Mouse (Mus musculus): Measurements from ENCODE around the gene Esyt3. TPM values are rescaled to one million over a fixed set of nuclear protein-coding genes. Genes with fewer than 3 reads are reported as not detected.

Esyt3 gene
- polyA plus RNA-seq, 2 experiments: 0.69 to 1.1 TPM

- no peak for TF ChIP-seq POLR2A (IDR thresholded peaks at IDR 0.05; ENCODE audit: borderline replicate concordance, extremely low read depth, insufficient read depth, insufficient read length)
- Histone ChIP-seq H3K4me3 (replicated peaks; ENCODE audit: low read length) (no peak overlapping the region), H3K27me3 (ENCODE audit: control insufficient read depth, insufficient read depth, low read length) (no peaks in the 10 kb centered on the region), H3K36me3 (ENCODE audit: control insufficient read depth, insufficient read depth, low read length) (no peaks in the 10 kb centered on the region), H3K4me2 (replicated peaks; ENCODE audit: low read depth, low read length, severe bottlenecking) (no peak overlapping the region), H3K27ac (replicated peaks; ENCODE audit: low read depth, low read length) (no peak overlapping the region), H3K4me1 (ENCODE audit: control insufficient read depth, insufficient read depth, low read length) (no peaks in the 10 kb centered on the region), H3K9ac (ENCODE audit: low read depth, low read length, severe bottlenecking) (no peak overlapping the region), H3K9me3 (ENCODE audit: control insufficient read depth, low read length) (no peaks in the 10 kb centered on the region)
- WGBS: 84% methylated on average over 7 of the region's 7 CpGs
- ATAC-seq (ENCODE audit: low FRiP score, low read depth) (no peak), DNase-seq (ENCODE audit: low spot score) (no peak)
Observed at GRCm38 (mm10) chr9:99325208-99325929, 33.0 kb downstream of the Esyt3 start.

GRCm38 (mm10) chr9:99320006-99320405 lies 38.4 kb downstream of the Esyt3 start:
- 78% methylated on average over 8 of the region's 8 CpGs for WGBS
- Histone ChIP-seq H3K4me2 (replicated peaks; ENCODE audit: low read depth, low read length, severe bottlenecking) (no peak overlapping the region), H3K36me3 (ENCODE audit: control insufficient read depth, insufficient read depth, low read length) (no peaks in the 10 kb centered on the region), H3K4me3 (replicated peaks; ENCODE audit: low read length) (no peak overlapping the region), H3K9me3 (ENCODE audit: control insufficient read depth, low read length) (no peaks in the 10 kb centered on the region), H3K4me1 (ENCODE audit: control insufficient read depth, insufficient read depth, low read length) (no peaks in the 10 kb centered on the region), H3K27ac (replicated peaks; ENCODE audit: low read depth, low read length) (no peak overlapping the region), H3K27me3 (ENCODE audit: control insufficient read depth, insufficient read depth, low read length) (no peaks in the 10 kb centered on the region), H3K9ac (ENCODE audit: low read depth, low read length, severe bottlenecking) (no peak overlapping the region)
- no peak for ATAC-seq (ENCODE audit: low FRiP score, low read depth)
- DNase-seq (ENCODE audit: low spot score): no peak
- TF ChIP-seq POLR2A (IDR thresholded peaks at IDR 0.05; ENCODE audit: borderline replicate concordance, extremely low read depth, insufficient read depth, insufficient read length): no peak

GRCm38 (mm10) chr9:99319343-99319951 lies 38.9 kb downstream of the Esyt3 start:
- no peak overlapping the region for H3K9ac ChIP-seq (ENCODE audit: low read depth, low read length, severe bottlenecking)
- WGBS: 46% methylated on average over 8 of the region's 8 CpGs
- H3K4me1 ChIP-seq (ENCODE audit: control insufficient read depth, insufficient read depth, low read length): no peaks in the 10 kb centered on the region
- DNase-seq (ENCODE audit: low spot score) (peak; percentile 21), ATAC-seq (ENCODE audit: low FRiP score, low read depth) (0 out of 2 replicates have a peak, but pooled peaks have one; percentile 41)
- no peak overlapping the region for H3K4me2 ChIP-seq (replicated peaks; ENCODE audit: low read depth, low read length, severe bottlenecking)
- H3K27ac ChIP-seq (replicated peaks; ENCODE audit: low read depth, low read length): no peak overlapping the region
- H3K9me3 ChIP-seq (ENCODE audit: control insufficient read depth, low read length): no peaks in the 10 kb centered on the region
- H3K36me3 ChIP-seq (ENCODE audit: control insufficient read depth, insufficient read depth, low read length): no peaks in the 10 kb centered on the region
- TF ChIP-seq POLR2A (IDR thresholded peaks at IDR 0.05; ENCODE audit: borderline replicate concordance, extremely low read depth, insufficient read depth, insufficient read length): no peak
- no peak overlapping the region for H3K4me3 ChIP-seq (replicated peaks; ENCODE audit: low read length)
- no peaks in the 10 kb centered on the region for H3K27me3 ChIP-seq (ENCODE audit: control insufficient read depth, insufficient read depth, low read length)

GRCm38 (mm10) chr9:99306226-99306625 lies 52.1 kb downstream of the Esyt3 start:
- Histone ChIP-seq H3K27ac (replicated peaks; ENCODE audit: low read depth, low read length) (no peak overlapping the region), H3K9ac (ENCODE audit: low read depth, low read length, severe bottlenecking) (no peak overlapping the region), H3K27me3 (ENCODE audit: control insufficient read depth, insufficient read depth, low read length) (no peaks in the 10 kb centered on the region), H3K4me2 (replicated peaks; ENCODE audit: low read depth, low read length, severe bottlenecking) (no peak overlapping the region), H3K4me3 (replicated peaks; ENCODE audit: low read length) (no peak overlapping the region), H3K36me3 (ENCODE audit: control insufficient read depth, insufficient read depth, low read length) (peaks cover 24% of the 10 kb centered on the region), H3K9me3 (ENCODE audit: control insufficient read depth, low read length) (no peaks in the 10 kb centered on the region), H3K4me1 (ENCODE audit: control insufficient read depth, insufficient read depth, low read length) (no peaks in the 10 kb centered on the region)
- no peak for TF ChIP-seq POLR2A (IDR thresholded peaks at IDR 0.05; ENCODE audit: borderline replicate concordance, extremely low read depth, insufficient read depth, insufficient read length)
- DNase-seq (ENCODE audit: low spot score): no peak
- 74% methylated on average over 6 of the region's 6 CpGs for WGBS
- ATAC-seq (ENCODE audit: low FRiP score, low read depth): no peak

- TF ChIP-seq POLR2A (IDR thresholded peaks at IDR 0.05; ENCODE audit: borderline replicate concordance, extremely low read depth, insufficient read depth, insufficient read length): no peak
- no peaks in the 10 kb centered on the region for H3K27me3 ChIP-seq (ENCODE audit: control insufficient read depth, insufficient read depth, low read length)
- no peak overlapping the region for H3K4me2 ChIP-seq (replicated peaks; ENCODE audit: low read depth, low read length, severe bottlenecking)
- no peak overlapping the region for H3K9ac ChIP-seq (ENCODE audit: low read depth, low read length, severe bottlenecking)
- no peaks in the 10 kb centered on the region for H3K9me3 ChIP-seq (ENCODE audit: control insufficient read depth, low read length)
- H3K4me3 ChIP-seq (replicated peaks; ENCODE audit: low read length): no peak overlapping the region
- DNase-seq (ENCODE audit: low spot score) (no peak), ATAC-seq (ENCODE audit: low FRiP score, low read depth) (no peak)
- no peak overlapping the region for H3K27ac ChIP-seq (replicated peaks; ENCODE audit: low read depth, low read length)
- no peaks in the 10 kb centered on the region for H3K4me1 ChIP-seq (ENCODE audit: control insufficient read depth, insufficient read depth, low read length)
- WGBS: 92% methylated on average over 5 of the region's 5 CpGs
- peaks cover 26% of the 10 kb centered on the region for H3K36me3 ChIP-seq (ENCODE audit: control insufficient read depth, insufficient read depth, low read length)
Observed at GRCm38 (mm10) chr9:99304296-99304695, 54.1 kb downstream of the Esyt3 start.

Other genes starting within 250 kb of the Esyt3 start
- 2.4 and 3.1 TPM in 2 replicates for gene Pik3cb, start 217.9 kb downstream of the Esyt3 start, polyA plus RNA-seq (2012; rRNA removed)
- 1.0 and 1.1 TPM in 2 replicates for gene Pik3cb, start 217.9 kb downstream of the Esyt3 start, polyA plus RNA-seq (2014; fragmentation: Nextera tagmentation; extraction: Ambion mirVana)
- not detected in 2 replicates for gene Faiml, start 121.3 kb downstream of the Esyt3 start, polyA plus RNA-seq (2012; rRNA removed)
- gene Faiml, start 121.3 kb downstream of the Esyt3 start, polyA plus RNA-seq (2014; fragmentation: Nextera tagmentation; extraction: Ambion mirVana): not detected in 2 replicates
- gene Cep70, start 115.2 kb downstream of the Esyt3 start, polyA plus RNA-seq (2012; rRNA removed): 12.0 and 16.6 TPM in 2 replicates
- 23.9 and 28.0 TPM in 2 replicates for gene Cep70, start 115.2 kb downstream of the Esyt3 start, polyA plus RNA-seq (2014; fragmentation: Nextera tagmentation; extraction: Ambion mirVana)
- 23.3 and 30.9 TPM in 2 replicates for gene Mras, start 78.8 kb upstream of the Esyt3 start, polyA plus RNA-seq (2012; rRNA removed)
- 23.7 and 29.0 TPM in 2 replicates for gene Mras, start 78.8 kb upstream of the Esyt3 start, polyA plus RNA-seq (2014; fragmentation: Nextera tagmentation; extraction: Ambion mirVana)
- gene Nme9, start 92.9 kb upstream of the Esyt3 start, polyA plus RNA-seq (2012; rRNA removed): not detected in 2 replicates
- gene Nme9, start 92.9 kb upstream of the Esyt3 start, polyA plus RNA-seq (2014; fragmentation: Nextera tagmentation; extraction: Ambion mirVana): not detected in 2 replicates
- 17.9 and 18.2 TPM in 2 replicates for gene Armc8, start 210.3 kb upstream of the Esyt3 start, polyA plus RNA-seq (2012; rRNA removed)
- gene Armc8, start 210.3 kb upstream of the Esyt3 start, polyA plus RNA-seq (2014; fragmentation: Nextera tagmentation; extraction: Ambion mirVana): 17.8 and 19.0 TPM in 2 replicates
- gene Dbr1, start 217.2 kb upstream of the Esyt3 start, polyA plus RNA-seq (2012; rRNA removed): 16.7 and 18.0 TPM in 2 replicates
- gene Dbr1, start 217.2 kb upstream of the Esyt3 start, polyA plus RNA-seq (2014; fragmentation: Nextera tagmentation; extraction: Ambion mirVana): 21.3 and 23.1 TPM in 2 replicates

Measured in limb, embryonic 14.5 days (tissue).